Mouse (Mus musculus) fibroblast of lung, adult 2 months (primary cell): ENCODE data around the gene Glis3.

Source experiments
- DNase-seq: peaks from one replicate; pipeline ENCODE4 v3.0.0-alpha.2; 2011; ENCODE audit warnings: low read depth

The Glis3 gene

DNA sequence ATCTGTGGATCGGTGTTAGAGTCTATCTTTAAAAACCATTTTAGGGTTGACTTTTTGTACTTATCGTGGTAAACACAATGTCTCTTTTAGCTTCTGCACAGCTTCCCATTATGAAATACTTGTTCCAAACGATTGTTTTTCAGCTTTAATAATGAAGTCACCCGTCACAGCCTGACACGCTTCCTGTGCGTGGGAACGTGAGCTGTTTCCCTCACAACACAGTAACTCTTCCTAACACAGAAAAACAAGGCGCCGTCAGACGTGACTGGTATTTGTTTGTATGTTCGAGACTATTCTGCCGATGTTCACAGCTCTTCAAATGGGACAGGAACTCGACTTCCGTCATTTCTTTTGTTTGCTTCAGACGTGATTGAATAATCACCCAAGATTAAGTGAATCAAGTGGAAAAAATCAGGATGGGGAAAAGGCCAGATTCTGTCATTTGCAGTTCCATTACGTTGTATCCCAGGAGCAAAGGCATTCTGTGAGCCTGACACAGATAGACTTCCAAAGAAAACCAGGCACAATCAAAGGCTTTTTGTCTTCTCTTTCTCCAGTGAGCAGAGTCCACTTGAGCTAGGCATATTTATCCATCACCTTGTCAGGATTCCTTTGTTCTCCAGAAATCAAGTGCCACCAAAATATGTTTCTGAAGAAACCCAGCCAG, 351.3 kb downstream of the Glis3 start:
- no peak for DNase-seq

DNA sequence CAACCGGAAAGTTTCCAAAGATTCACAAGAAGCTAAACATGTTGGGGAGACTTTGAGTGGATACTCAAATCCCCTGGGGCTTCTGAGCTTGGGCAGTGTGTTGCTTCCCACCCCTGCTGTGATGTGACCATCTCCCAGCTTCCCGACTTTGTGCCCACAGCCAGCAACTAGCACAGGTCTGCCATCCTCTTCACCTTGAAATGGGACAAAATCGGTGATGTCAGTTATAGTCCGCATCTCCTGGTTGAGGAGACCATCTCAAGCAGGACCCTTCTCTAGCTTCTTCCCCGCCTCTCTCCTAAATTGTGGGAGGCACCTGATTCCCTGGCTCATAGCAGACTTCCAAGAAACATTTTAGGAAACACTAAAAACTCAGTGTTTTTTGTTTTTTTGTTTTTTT, 352.3 kb downstream of the Glis3 start:
- DNase-seq, result no peak

DNA sequence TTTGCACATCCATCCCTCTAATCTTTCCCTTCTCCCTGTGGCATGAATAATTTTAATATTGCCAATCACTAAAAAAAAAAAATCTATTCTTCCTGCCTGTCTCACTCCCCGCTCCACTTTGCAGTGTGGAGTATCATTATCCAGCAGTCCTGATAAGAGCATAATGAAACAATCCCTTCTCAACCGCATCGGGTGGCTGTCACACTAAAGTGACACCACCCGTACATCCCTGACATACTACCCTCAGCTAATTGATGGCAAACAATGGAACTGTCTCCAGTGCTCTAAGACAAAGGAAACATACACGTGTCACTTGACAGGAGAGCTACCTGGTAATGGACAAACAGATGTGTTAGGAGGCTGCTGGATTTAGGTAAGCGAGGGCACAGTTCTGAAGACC, 373.8 kb downstream of the Glis3 start:
- no peak for DNase-seq

DNA sequence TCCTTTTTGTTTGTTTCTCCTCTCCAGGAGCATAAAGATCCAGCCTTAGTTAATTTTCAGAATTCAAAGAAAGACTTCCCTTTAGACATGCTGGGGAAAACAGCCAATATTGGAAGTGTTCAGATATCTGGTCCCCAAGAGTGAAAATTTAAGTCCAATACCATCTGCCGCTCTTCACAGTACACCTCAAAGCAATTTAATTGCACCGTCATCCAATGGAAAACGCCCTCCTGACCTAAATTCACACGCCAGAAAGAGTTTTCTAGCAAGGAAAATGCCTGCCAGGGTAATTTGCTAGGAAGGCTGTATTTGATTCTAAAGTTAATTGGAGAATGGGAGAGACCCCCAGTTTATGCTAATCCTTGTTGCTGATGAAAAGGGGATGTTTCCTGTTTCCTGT, 374.4 kb downstream of the Glis3 start:
- DNase-seq, result no peak

DNA sequence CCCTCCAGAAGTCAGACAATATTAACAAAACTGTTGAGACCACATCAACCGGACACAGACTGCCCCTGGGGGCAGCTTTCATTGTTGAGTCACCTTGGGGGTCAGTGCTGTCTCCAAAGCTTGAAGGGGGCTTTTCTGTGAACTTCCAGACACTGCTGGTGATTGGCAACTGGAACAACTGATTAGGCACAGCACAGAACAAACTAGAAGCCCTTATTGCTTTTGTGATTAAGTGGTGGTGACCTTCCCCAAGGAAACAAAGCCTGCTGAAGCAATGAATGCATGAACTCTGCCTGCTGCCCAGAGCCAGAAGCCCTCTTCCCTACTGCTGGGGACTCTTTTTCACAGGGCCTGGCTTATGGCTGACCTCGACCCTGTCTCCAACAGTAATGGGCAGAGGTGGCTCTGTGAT, 377.0 kb downstream of the Glis3 start:
- DNase-seq, result no peak

DNA sequence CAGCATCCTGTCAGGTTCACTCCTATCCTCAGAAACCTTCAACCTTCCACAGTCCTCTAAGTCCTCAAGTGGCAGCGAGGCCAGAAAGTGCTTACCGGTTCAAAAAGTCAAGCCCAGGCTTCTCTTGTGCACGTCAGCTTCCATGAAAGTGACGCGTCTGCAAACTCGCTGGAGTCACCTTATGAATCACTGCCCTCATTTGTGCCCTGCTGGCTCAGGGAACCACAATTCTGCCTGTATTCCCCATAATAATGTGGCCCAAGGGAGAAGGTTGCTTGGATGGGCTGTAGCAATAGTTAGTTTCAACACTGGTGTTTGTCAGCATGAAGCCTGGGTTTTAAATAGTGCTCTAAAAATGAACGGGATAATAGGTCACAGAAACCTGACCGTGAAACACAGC, 379.7 kb downstream of the Glis3 start:
- no peak for DNase-seq

DNA sequence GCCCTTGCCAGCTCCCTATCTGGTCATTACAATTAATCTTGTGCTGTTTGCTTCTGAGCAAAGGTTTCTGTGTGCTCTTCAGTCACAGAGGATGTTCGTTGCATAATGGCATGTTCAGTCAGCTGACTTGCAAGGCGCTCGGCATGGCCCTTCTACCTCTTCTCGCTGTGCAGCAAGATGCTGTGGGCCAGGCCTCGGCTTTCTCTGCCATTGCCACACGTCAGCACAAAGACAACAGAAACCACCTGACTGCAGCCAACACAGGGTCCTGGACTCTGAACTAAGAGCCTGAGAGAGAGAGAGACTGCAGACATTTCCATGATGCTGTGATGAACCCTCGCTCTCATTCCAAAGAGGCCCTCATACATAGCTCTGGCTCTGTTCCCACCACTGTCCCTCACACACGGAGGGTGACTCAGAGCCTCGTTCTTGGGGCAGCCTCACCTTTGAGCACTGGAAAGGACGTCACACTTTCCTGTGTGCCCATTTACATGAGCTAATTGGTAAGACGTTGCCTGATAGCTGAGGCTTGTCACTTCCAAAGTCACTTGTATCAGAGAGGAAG, 380.6 kb downstream of the Glis3 start:
- DNase-seq, result no peak

DNA sequence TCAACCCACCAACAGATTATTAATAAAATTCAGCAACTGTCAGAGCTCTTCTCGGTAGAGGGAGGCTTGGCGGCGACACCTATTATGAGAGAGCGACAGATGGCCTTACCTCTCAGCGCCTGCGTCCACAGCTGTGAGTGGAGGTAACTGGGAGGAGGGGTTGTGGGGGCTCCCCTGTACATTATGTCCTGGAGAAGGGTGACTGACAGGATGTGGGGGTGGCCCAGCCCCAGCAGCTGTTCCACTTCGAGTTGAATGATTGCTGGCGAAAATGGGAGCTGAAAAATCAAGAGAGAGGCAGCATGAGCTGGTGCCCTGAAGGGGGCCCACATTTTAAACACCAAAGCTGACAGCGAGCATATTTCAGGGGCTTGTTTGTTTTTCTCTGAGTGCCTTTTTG, 381.2 kb downstream of the Glis3 start:
- DNase-seq, result no peak

DNA sequence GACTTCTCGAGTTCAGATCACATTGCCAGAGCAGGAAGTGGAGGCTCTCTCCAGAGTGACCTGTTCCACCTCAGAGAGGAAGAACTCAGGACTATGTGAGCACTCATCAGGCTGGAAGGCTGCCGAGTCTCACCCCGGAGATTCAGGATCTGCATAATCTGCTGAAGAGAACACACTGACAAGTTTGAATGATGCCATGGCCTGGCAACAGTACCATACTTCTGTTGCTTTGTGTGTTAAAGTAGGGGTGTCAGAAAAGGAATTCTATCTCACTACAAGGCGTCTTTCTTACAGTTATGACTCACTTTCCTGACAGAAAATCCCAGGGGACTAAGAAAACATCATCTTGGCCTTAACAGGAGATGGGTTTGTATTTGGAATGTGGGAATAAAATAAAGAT, 388.3 kb downstream of the Glis3 start:
- no peak for DNase-seq

DNA sequence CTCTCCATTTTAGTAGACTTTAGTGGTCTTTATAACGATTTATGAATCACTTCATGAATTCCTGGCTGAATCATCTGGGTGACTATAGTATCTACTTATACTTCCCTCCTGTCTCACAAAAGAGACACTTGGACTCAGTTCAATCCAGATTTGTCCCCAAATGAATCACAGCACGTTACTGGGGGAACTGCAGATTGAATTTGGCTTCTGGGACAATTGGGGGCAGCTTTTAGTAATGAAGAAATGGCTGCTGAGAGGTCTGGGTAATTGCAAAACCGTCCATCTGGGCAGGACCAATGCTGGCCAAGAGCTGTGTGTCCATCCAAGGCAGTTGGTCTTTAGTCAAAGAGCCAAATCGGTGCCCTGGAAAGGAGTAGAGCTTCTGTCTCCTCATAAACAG, 390.4 kb downstream of the Glis3 start:
- no peak for DNase-seq

DNA sequence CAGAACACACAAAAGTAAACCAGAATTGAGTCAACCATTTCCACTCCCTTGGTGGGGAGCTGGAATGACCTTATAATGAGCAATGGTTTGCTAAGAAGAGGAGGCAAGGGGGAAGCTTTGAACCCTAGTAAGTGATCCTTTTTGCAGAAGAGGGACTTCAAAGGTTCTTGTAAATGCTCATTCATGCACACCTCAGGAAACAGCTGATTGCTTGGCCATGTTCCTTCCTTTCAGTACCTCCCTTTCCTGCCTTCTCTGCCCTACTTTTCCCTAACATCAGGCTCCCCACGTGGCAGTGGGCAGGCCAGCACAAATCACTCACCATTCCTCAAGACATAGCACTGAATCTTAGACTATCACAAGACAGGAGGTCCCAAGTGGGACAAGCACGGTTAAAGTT, 392.4 kb downstream of the Glis3 start:
- DNase-seq, result no peak

DNA sequence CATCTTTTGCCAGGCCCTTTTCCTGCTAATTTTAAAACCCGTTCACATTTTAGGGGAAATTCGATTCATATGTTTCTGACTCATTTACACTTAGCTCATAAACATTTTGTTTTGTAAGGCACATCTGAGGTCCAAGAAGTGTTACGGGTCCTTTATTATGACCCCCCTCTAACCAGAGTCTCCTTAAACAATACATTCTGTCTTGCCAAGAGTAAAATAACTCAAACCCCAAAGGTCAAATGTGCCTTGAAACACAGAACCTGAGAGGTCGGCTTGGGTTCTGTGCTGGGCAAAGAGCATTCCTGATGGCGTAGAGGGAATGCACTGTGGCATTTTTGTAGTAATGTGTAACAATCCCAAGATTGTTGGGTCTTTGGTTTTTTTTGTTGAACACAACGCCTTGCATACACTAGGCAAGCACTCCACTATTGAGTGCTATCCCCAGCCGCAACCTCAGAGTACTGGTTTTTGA, 395.7 kb downstream of the Glis3 start:
- no peak for DNase-seq

DNA sequence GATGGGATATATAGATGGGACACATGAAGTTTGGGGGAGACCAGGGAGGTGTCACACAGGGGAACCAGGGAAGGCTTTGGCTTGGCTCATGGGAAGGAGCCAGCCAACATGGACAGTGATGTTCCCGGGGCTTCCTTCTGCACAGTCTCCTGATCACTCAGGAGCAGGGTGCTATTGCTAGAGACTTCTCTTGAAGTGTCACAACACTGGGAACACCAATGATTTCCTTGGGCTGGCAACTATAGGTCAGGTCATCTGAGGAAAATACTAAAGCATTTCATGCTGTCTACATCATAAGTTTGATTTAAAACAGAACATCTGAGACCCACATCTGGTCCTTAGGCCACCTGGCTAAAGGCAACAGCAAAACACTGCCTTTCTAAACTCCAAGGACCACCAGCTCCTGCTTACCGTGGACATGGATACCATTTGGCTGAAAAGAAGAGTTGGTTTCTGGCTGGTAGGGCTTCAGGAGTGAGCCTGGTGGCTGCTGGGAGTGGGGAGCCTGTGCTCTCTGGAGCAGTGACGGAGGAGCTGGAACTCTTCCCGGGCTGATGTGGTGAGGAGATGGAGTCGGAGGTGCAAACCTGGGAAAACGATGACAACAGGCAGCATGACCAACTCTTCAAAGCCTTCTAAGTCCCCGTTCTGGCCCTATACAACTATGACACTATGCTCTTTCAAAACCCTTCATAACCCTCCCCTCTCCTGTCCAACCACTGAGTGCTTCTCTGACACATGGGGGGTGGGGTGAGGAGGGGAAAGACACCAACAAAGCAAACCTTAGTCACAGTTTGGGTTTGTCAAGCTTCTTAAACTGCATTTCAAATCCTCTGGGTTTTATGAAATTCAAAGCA, 396.4 kb downstream of the Glis3 start:
- DNase-seq, result peak; percentile 73

DNA sequence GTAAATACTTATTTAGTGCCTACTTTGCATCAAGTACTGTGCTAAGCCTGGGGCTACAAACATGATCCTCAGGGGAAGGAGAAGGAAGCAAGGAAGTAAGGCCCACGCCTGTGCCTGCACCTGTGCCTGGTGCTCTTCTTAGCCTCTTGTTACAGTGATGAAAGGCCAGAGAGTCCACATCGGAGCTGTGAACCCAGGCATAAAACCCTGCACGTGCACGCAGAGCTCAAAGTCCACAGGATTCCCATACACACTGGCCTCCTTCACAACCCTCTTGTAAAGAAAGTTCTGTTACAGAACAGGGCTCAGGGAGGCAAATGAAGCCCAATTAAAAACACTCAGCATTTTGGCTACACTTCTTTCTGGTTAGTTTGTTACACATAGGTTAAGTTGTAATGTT, 398.5 kb downstream of the Glis3 start:
- no peak for DNase-seq

DNA sequence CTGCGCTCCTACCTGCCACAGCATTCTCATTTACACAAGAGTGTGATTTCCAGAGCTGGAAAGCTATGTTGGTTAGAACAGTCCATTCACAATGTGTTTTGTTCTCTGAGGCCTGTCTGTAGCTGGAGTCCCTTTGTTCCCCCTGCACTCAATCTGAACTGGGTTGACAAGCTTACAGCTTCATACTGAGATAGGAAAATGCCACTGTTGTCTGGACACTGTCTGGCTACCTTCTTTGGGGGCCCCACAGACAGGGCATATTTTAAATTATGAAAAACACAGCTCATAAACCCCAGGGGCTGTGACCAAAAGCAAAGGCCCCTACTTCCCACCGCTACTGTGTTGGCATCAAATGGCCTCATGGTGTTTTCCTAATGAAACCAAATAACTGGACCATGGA, 402.8 kb downstream of the Glis3 start:
- no peak for DNase-seq

DNA sequence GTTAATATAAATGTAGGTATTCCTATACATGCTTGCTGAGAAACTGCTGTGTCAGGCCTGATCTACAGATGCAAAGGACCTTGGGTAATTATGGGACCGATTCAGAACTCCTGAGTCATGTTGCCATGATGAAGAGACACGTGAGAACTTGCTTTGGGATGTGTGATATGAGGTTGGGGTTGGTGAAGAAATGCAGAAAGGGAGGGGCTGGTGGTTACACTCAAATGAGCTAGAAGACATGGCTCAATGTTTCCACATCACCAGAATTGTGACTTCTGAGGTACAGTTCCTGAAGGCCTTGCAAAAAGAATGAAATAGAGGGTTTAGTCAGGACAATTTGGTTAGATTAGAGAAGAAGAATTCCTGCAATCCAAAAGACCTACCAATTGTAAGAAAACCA, 405.4 kb downstream of the Glis3 start:
- peak; percentile 30 for DNase-seq

DNA sequence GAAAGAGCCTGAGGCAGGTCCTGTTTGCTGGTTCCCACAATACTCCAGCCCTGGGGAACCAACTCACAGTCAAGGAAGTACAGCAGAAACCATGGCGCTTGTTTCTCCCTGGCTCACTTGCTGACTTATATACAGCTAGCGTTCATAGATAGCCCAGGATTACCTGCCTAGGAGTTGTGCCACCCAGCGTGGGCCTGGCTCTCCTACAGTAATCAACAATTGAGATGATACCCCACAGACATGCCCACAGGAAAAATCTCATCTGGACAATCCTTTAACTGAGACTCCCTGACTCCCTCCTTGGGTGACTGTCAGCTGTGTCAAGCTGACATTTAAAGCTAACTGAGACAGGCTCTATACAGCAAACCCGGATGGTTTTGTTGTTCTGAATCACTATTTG, 405.9 kb downstream of the Glis3 start:
- no peak for DNase-seq

DNA sequence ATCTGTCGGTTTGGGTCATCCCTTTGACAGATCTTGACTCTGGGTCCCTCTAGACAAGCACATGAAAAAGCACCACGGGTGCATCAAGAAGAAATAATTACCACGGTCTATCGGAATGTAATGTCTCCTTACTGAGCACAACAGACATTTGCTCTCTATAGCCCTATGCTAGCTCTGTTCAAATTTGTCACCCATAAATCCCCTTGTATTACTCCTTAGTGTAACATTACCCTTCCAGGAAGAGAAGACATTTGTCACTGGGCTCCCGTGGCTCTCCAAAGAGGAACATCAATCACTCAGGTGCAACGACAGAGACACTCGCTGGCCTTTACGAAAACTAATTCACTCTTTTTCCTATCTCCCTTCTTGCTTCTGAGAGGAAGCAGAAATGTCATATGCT, 413.0 kb downstream of the Glis3 start:
- no peak for DNase-seq

DNA sequence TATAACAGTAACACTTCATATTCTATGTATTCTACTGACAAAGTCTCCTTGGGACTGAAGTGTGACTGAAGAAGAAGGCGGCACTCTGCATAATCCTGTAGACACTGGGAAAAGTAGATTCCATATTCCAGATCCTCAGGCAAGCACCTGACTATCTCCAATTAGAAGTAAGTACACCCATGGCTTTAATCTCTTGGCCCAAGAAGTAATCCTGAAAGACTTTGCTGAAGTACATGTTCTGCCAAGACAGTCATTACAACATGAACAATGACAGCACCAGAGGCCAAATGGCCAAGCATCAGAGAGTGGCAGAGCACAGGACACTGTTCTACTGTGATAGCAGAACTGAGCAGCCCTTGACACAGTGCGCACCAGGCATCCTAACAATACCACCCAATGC, 414.1 kb downstream of the Glis3 start:
- no peak for DNase-seq

DNA sequence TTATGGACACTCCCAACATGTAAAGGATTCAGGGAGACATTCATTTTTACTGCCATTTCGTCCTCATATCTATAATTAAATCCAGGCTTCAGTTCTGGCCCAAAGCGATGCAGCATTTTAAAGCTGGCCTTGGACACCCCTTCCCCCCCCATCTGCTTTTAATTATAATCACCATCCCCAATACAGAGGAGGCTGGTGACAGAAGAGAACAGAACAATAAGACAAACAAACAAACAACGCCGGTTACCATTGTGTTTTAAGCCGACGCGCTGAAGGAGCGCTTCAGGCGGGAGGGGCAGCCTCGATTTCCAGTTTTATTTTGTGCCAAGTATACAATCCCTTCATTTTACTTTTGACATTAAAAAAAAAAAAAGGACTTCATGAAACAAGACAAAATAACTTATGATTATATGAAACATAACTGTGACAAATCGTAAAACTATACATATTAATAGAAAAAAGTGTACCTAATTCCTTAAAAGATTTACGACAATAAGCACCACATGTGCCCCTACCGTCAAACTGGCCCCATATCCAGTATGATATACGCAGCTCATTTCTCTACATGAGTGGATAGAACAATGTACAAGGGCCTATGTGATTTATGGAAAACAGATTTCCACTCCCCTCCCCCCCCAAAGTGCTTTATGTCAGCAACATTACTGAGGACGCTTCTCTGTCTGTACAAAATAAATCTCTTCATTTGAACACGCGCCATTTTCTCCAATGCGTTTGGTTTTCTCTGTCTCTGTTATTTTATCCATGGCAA, 420.8 kb downstream of the Glis3 start:
- no peak for DNase-seq

DNA sequence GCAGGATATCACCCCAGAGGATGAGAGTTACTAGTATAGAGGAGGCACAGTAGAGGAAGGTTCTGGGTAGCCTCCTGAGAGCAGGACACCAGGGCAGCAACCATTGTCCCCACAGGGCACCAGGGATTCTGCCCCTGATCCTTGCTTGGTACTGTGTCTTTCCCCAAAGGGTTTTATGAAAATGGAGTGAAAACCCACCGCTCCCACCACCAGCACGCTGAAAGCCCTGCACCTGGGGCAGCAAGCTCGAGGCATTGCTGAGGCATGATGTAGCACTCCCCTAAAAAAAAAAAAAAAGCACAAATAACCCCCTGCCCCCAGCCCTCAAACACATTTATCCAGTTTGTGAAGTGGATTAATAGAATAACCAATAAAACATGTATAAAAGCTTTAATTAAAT, 421.4 kb downstream of the Glis3 start:
- DNase-seq, result no peak

DNA sequence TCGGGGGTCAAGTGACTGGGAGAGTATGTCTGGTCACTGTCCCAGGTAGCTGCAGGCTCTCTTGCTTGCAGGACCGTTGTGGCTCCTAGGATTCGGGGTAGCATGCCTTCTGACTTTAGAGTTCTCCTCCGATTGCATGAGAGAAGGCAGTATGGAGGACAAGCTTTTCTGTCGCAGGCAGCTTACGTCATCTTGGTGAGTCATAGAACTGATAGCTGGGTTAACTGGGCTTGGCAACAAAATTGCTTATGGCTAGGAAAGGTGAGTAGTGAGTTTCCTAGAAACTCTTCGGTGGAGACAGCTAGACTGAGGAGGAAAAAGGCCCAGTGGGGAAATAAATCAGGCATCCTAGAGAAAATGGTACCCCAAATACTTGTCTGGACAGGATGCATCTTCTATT, 432.5 kb downstream of the Glis3 start:
- DNase-seq, result no peak

DNA sequence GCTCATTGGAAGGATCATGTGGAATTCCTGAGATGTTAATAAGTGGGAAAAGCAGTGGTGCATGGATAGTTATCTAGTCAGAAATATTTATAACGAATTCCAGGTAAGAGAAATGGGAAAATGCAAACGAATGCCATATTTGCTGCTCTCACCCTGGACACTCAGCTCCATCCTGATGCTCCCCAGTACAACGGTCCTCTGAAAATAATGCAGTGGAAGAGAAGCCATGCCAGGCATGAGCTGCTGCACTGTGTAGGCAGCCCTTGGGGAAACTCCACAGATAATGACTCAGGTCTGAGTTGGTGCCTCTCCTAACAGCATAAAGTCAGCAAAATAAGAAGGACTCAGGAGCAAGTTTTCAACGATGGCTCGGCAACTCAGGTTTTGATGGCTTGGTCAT, 433.7 kb downstream of the Glis3 start:
- no peak for DNase-seq
